Mouse (Mus musculus): Measurements from ENCODE around the gene Pth2. TPM values are rescaled to one million over a fixed set of nuclear protein-coding genes. Genes with fewer than 3 reads are reported as not detected.

The Pth2 gene
- polyA plus RNA-seq, 1 experiment from 2014 or later = not detected

- Histone ChIP-seq H3K9ac (replicated peaks) (peak within 1 kb of the TSS; percentile 81), H3K36me3 (peaks cover 30% of the 10 kb centered on the region), H3K9me3 (no peaks in the 10 kb centered on the region), H3K4me3 (replicated peaks) (peak within 1 kb of the TSS; percentile 64), H3K4me1 (replicated peaks) (peaks cover 31% of the 10 kb centered on the region), H3K27me3 (no peaks in the 10 kb centered on the region), H3K4me2 (peak within 1 kb of the TSS; percentile 76), H3K27ac (peak within 1 kb of the TSS; percentile 95)
- peak; percentile 96 for ATAC-seq (ENCODE audit: insufficient number of reproducible peaks, insufficient read depth, low FRiP score, low TSS enrichment, low read depth)
- whole genome bisulfite sequencing = 5% methylated on average over 69 of the region's 69 CpGs
These were observed 26.5 kb upstream of the Pth2 start, which contains the start of the genes Pih1d1 and Aldh16a1 for GRCm38 (mm10) chr7:45154096-45154992. TSS of gene Pih1d1 (plus strand) at chr7:45154303. TSS of gene Aldh16a1 (minus strand) at chr7:45154584.

- no peak overlapping the region for H3K27ac ChIP-seq
- 79% methylated on average over 12 of the region's 12 CpGs for WGBS
- peaks cover 38% of the 10 kb centered on the region for H3K36me3 ChIP-seq
- no peaks in the 10 kb centered on the region for H3K9me3 ChIP-seq
- ATAC-seq (ENCODE audit: insufficient number of reproducible peaks, insufficient read depth, low FRiP score, low TSS enrichment, low read depth) = no peak
- H3K9ac ChIP-seq (replicated peaks) = 0 out of 2 replicates have a peak overlapping the region, but pooled peaks have one; percentile 81
- peak overlapping the region; percentile 64 for H3K4me3 ChIP-seq (replicated peaks)
- H3K4me1 ChIP-seq (replicated peaks) = peaks cover 30% of the 10 kb centered on the region
- peak overlapping the region; percentile 76 for H3K4me2 ChIP-seq
- H3K27me3 ChIP-seq = no peaks in the 10 kb centered on the region
These were observed 25.7 kb upstream of the Pth2 start for GRCm38 (mm10) chr7:45154993-45155514.

GRCm38 (mm10) chr7:45155590-45155989, 25.2 kb upstream of the Pth2 start:
- Histone ChIP-seq H3K9me3 (no peaks in the 10 kb centered on the region), H3K9ac (replicated peaks) (0 out of 2 replicates have a peak overlapping the region, but pooled peaks have one; percentile 14), H3K4me2 (no peak overlapping the region; the same call in 1 of the 2 replicates), H3K4me1 (replicated peaks) (peaks cover 24% of the 10 kb centered on the region), H3K27me3 (no peaks in the 10 kb centered on the region), H3K27ac (no peak overlapping the region), H3K36me3 (peaks cover 43% of the 10 kb centered on the region), H3K4me3 (replicated peaks) (no peak overlapping the region)
- no peak for ATAC-seq (ENCODE audit: insufficient number of reproducible peaks, insufficient read depth, low FRiP score, low TSS enrichment, low read depth)
- 83% methylated on average over 9 of the region's 9 CpGs for WGBS

GRCm38 (mm10) chr7:45156206-45156605, 24.6 kb upstream of the Pth2 start:
- no peak overlapping the region for H3K27ac ChIP-seq
- WGBS = 94% methylated on average over 15 of the region's 15 CpGs
- no peak overlapping the region for H3K9ac ChIP-seq (replicated peaks)
- H3K36me3 ChIP-seq = peaks cover 45% of the 10 kb centered on the region
- peaks cover 18% of the 10 kb centered on the region for H3K4me1 ChIP-seq (replicated peaks)
- no peak overlapping the region for H3K4me3 ChIP-seq (replicated peaks)
- no peak overlapping the region for H3K4me2 ChIP-seq
- H3K27me3 ChIP-seq = no peaks in the 10 kb centered on the region
- ATAC-seq (ENCODE audit: insufficient number of reproducible peaks, insufficient read depth, low FRiP score, low TSS enrichment, low read depth) = no peak
- no peaks in the 10 kb centered on the region for H3K9me3 ChIP-seq

GRCm38 (mm10) chr7:45157459-45157858, 23.3 kb upstream of the Pth2 start:
- no peak overlapping the region for H3K4me3 ChIP-seq (replicated peaks)
- no peak overlapping the region for H3K4me2 ChIP-seq
- no peak overlapping the region for H3K27ac ChIP-seq
- H3K4me1 ChIP-seq (replicated peaks) = peaks cover 22% of the 10 kb centered on the region
- peaks cover 2% of the 10 kb centered on the region for H3K27me3 ChIP-seq
- 88% methylated on average over 14 of the region's 14 CpGs for WGBS
- ATAC-seq (ENCODE audit: insufficient number of reproducible peaks, insufficient read depth, low FRiP score, low TSS enrichment, low read depth) = no peak
- H3K9ac ChIP-seq (replicated peaks) = no peak overlapping the region
- no peaks in the 10 kb centered on the region for H3K9me3 ChIP-seq
- peaks cover 45% of the 10 kb centered on the region for H3K36me3 ChIP-seq

GRCm38 (mm10) chr7:45158991-45159390, 21.8 kb upstream of the Pth2 start:
- peaks cover 45% of the 10 kb centered on the region for H3K36me3 ChIP-seq
- no peak overlapping the region for H3K4me3 ChIP-seq (replicated peaks)
- ATAC-seq (ENCODE audit: insufficient number of reproducible peaks, insufficient read depth, low FRiP score, low TSS enrichment, low read depth) = no peak
- WGBS = 91% methylated on average over 6 of the region's 6 CpGs
- H3K27ac ChIP-seq = no peak overlapping the region
- no peaks in the 10 kb centered on the region for H3K9me3 ChIP-seq
- H3K4me2 ChIP-seq = no peak overlapping the region
- no peak overlapping the region for H3K9ac ChIP-seq (replicated peaks)
- peaks cover 17% of the 10 kb centered on the region for H3K27me3 ChIP-seq
- peaks cover 23% of the 10 kb centered on the region for H3K4me1 ChIP-seq (replicated peaks)

- H3K36me3 ChIP-seq = peaks cover 45% of the 10 kb centered on the region
- 95% methylated on average over 6 of the region's 6 CpGs for WGBS
- no peak for ATAC-seq (ENCODE audit: insufficient number of reproducible peaks, insufficient read depth, low FRiP score, low TSS enrichment, low read depth)
- H3K9me3 ChIP-seq = no peaks in the 10 kb centered on the region
- no peak overlapping the region for H3K9ac ChIP-seq (replicated peaks)
- H3K27ac ChIP-seq = no peak overlapping the region
- peaks cover 31% of the 10 kb centered on the region for H3K27me3 ChIP-seq
- H3K4me1 ChIP-seq (replicated peaks) = peaks cover 18% of the 10 kb centered on the region; the same call in 1 of the 2 replicates
- H3K4me2 ChIP-seq = no peak overlapping the region
- H3K4me3 ChIP-seq (replicated peaks) = no peak overlapping the region
These were observed 20.4 kb upstream of the Pth2 start for GRCm38 (mm10) chr7:45160316-45160800.

GRCm38 (mm10) chr7:45160866-45161265, 19.9 kb upstream of the Pth2 start:
- Histone ChIP-seq H3K4me2 (no peak overlapping the region), H3K4me3 (replicated peaks) (no peak overlapping the region), H3K36me3 (peaks cover 44% of the 10 kb centered on the region), H3K9ac (replicated peaks) (no peak overlapping the region), H3K4me1 (replicated peaks) (peaks cover 15% of the 10 kb centered on the region; the same call in 1 of the 2 replicates), H3K27me3 (peaks cover 36% of the 10 kb centered on the region), H3K9me3 (no peaks in the 10 kb centered on the region), H3K27ac (no peak overlapping the region)
- WGBS = 96% methylated on average over 3 of the region's 3 CpGs
- no peak for ATAC-seq (ENCODE audit: insufficient number of reproducible peaks, insufficient read depth, low FRiP score, low TSS enrichment, low read depth)

- WGBS = 4% methylated on average over 35 of the region's 35 CpGs
- ATAC-seq (ENCODE audit: insufficient number of reproducible peaks, insufficient read depth, low FRiP score, low TSS enrichment, low read depth) = peak; percentile 88
- H3K9ac ChIP-seq (replicated peaks) = no peak overlapping the region; the same call in 1 of the 2 replicates
- H3K27ac ChIP-seq = no peak overlapping the region
- peaks cover 46% of the 10 kb centered on the region for H3K27me3 ChIP-seq
- peaks cover 2% of the 10 kb centered on the region; the same call in 1 of the 2 replicates for H3K9me3 ChIP-seq
- peak overlapping the region; percentile 40 for H3K4me3 ChIP-seq (replicated peaks)
- peaks cover 39% of the 10 kb centered on the region for H3K36me3 ChIP-seq
- peaks cover 15% of the 10 kb centered on the region; the same call in 1 of the 2 replicates for H3K4me1 ChIP-seq (replicated peaks)
- H3K4me2 ChIP-seq = peak overlapping the region; percentile 70
These were observed 19.0 kb upstream of the Pth2 start for GRCm38 (mm10) chr7:45161612-45162473.

- H3K9ac ChIP-seq (replicated peaks) = no peak overlapping the region; the same call in 1 of the 2 replicates
These were observed 18.2 kb upstream of the Pth2 start for GRCm38 (mm10) chr7:45162551-45162950.

More at GRCm38 (mm10) chr7:45162551-45162950, 18.2 kb upstream of the Pth2 start:
- Histone ChIP-seq H3K4me1 (replicated peaks) (peaks cover 15% of the 10 kb centered on the region; the same call in 1 of the 2 replicates), H3K36me3 (peaks cover 33% of the 10 kb centered on the region), H3K4me3 (replicated peaks) (peak overlapping the region; percentile 40), H3K9me3 (peaks cover 3% of the 10 kb centered on the region; the same call in 1 of the 2 replicates), H3K4me2 (peak overlapping the region; percentile 70), H3K27ac (no peak overlapping the region), H3K27me3 (peaks cover 53% of the 10 kb centered on the region)
- 28% methylated on average over 6 of the region's 6 CpGs for WGBS
- peak; percentile 48 for ATAC-seq (ENCODE audit: insufficient number of reproducible peaks, insufficient read depth, low FRiP score, low TSS enrichment, low read depth)

Measured in limb, embryonic 12.5 days (tissue).